ENCODE assay signal across 8 mouse cellular contexts in the genomic region with DNA sequence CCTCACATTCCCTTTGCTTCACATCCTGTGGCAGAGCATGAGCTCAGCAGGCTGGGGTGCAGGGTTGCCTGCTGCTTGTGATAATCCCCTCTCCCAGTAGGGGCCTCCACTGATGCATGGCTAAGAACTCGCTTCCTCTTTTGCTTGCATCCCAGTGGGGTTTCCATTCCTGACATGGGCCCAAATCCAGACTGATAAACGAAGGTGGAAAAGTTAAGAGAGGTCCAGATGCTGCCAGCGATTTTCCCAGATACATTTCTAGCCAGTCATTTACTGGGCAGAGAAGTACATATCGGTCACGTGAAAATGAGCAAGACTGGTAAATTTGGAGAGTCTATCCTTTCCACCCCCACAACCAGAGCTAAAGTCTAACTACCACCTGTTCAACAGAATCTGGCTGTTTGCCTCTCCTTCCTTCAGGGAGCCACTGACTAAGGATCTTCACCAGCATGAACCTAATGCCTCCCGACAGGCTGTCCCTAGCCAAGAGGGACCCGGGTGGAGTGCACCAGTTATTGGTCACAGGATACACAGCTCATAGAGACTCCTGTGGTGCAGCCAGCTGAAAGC.
A peak's percentile ranks its signal among the peaks of the same experiment; 100 is the strongest.
DNase-seq lines count a peak whose midpoint lies in the region; ATAC-seq and TF ChIP-seq lines count a peak whose summit lies in the region.

No protein-coding gene starts in this region.

- TF ChIP-seq EP300 in ES-Bruce4 (IDR thresholded peaks at IDR 0.05; ENCODE audit: insufficient read depth, low read depth, low read length), result no peak

- no peak overlapping the region for H3K9ac ChIP-seq in heart, embryonic 12.5 days
- H3K9ac ChIP-seq in ES-Bruce4 (ENCODE audit: low read depth, poor library complexity, severe bottlenecking), result no peak overlapping the region
- no peak overlapping the region for H3K9ac ChIP-seq in midbrain, postnatal 0 days (replicated peaks; ENCODE audit: low read length, poor library complexity, severe bottlenecking)

- WGBS in heart, embryonic 12.5 days, result 44% methylated on average over 7 of the region's 7 CpGs
- 12% methylated on average over 7 of the region's 7 CpGs for WGBS in midbrain, postnatal 0 days

- peak; percentile 4 to 9 for DNase-seq in heart, adult 18-20 months
- DNase-seq in cerebellum, adult 9-10 months, result peak; percentile 98
- peak; percentile 19 to 49 for DNase-seq in layer of hippocampus, postnatal 25 days (ENCODE audit: extremely low spot score in 1 of 2, low spot score in 1 of 2)
- DNase-seq in midbrain, postnatal 0 days (ENCODE audit: low spot score), result peak; percentile 78
- DNase-seq in urinary bladder, postnatal 14 days (ENCODE audit: low spot score), result no peak

- H3K4me1 ChIP-seq in heart, embryonic 12.5 days (replicated peaks), result no peaks in the 10 kb centered on the region
- H3K4me1 ChIP-seq in ES-Bruce4 (ENCODE audit: control insufficient read depth, insufficient read depth, low read length), result no peaks in the 10 kb centered on the region
- no peaks in the 10 kb centered on the region for H3K4me1 ChIP-seq in midbrain, postnatal 0 days (ENCODE audit: insufficient read depth, low read length)

- no peak overlapping the region for H3K4me3 ChIP-seq in heart, embryonic 12.5 days
- H3K4me3 ChIP-seq in ES-Bruce4 (ENCODE audit: low read depth, low read length), result no peak overlapping the region
- no peak overlapping the region for H3K4me3 ChIP-seq in midbrain, postnatal 0 days (ENCODE audit: low read depth, low read length)

- no peak overlapping the region for H3K4me2 ChIP-seq in heart, embryonic 12.5 days
- H3K4me2 ChIP-seq in midbrain, postnatal 0 days (ENCODE audit: low read depth, low read length, poor library complexity, severe bottlenecking), result no peak overlapping the region

- H3K9me3 ChIP-seq in heart, embryonic 12.5 days (replicated peaks), result no peaks in the 10 kb centered on the region
- no peaks in the 10 kb centered on the region for H3K9me3 ChIP-seq in ES-Bruce4 (replicated peaks; ENCODE audit: control insufficient read depth, insufficient read depth, low read length, poor library complexity, severe bottlenecking)
- H3K9me3 ChIP-seq in midbrain, postnatal 0 days (ENCODE audit: low read length), result no peaks in the 10 kb centered on the region

- H3K27me3 ChIP-seq in heart, embryonic 12.5 days (replicated peaks), result no peaks in the 10 kb centered on the region
- no peaks in the 10 kb centered on the region for H3K27me3 ChIP-seq in ES-Bruce4 (ENCODE audit: control insufficient read depth, insufficient read depth, low read length, poor library complexity, severe bottlenecking)
- no peaks in the 10 kb centered on the region for H3K27me3 ChIP-seq in midbrain, postnatal 0 days (ENCODE audit: insufficient read depth, low read length)

- TF ChIP-seq POLR2A in ES-Bruce4 (IDR thresholded peaks at IDR 0.05; ENCODE audit: insufficient read depth, low read length), result no peak

- H3K27ac ChIP-seq in heart, embryonic 12.5 days (ENCODE audit: poor library complexity, severe bottlenecking), result no peak overlapping the region
- H3K27ac ChIP-seq in ES-Bruce4 (ENCODE audit: insufficient read depth, low read length), result no peak overlapping the region
- H3K27ac ChIP-seq in midbrain, postnatal 0 days (ENCODE audit: low read depth, low read length), result no peak overlapping the region

- ATAC-seq in heart, embryonic 12.5 days (ENCODE audit: insufficient number of reproducible peaks, low FRiP score), result no peak
- peak; percentile 85 for ATAC-seq in frontal cortex, adult (ENCODE audit: low TSS enrichment)
- ATAC-seq in midbrain, postnatal 0 days (ENCODE audit: low FRiP score), result no peak; the same call in 1 of the 2 replicates

- H3K36me3 ChIP-seq in heart, embryonic 12.5 days, result no peaks in the 10 kb centered on the region
- H3K36me3 ChIP-seq in ES-Bruce4 (ENCODE audit: control insufficient read depth, insufficient read depth, low read length, poor library complexity, severe bottlenecking), result no peaks in the 10 kb centered on the region; the same call in 1 of the 2 replicates
- no peaks in the 10 kb centered on the region for H3K36me3 ChIP-seq in midbrain, postnatal 0 days (ENCODE audit: insufficient read depth, low read length)

- TF ChIP-seq CTCF in ES-Bruce4 (IDR thresholded peaks at IDR 0.05; ENCODE audit: low read depth, low read length), result peak; percentile 42
- TF ChIP-seq CTCF in midbrain, postnatal 0 days (IDR thresholded peaks at IDR 0.05), result peak; percentile 63
